Mouse (Mus musculus): ENCODE measurements at regions not wholly inside any gene's neighbourhood (a gene's known extent, or its start where the extent isn't known, plus 50 kb on each side); places are given as distances from the start of the nearest gene placed in this dataset.

GRCm38 (mm10) chr8:74775549-74775948 is 97.4 kb upstream of the Isx start:
- no peak for TF ChIP-seq CTCF (conservative IDR thresholded peaks at IDR 0.05; ENCODE audit: low read length)
- TF ChIP-seq NANOG (IDR thresholded peaks at IDR 0.05; ENCODE audit: borderline replicate concordance, low read length) = no peak
- TF ChIP-seq POU5F1 (IDR thresholded peaks at IDR 0.05; ENCODE audit: borderline replicate concordance, low read length) = no peak
- no peaks in the 10 kb centered on the region for H3K4me1 ChIP-seq (replicated peaks; ENCODE audit: low read depth, low read length)
- no peaks in the 10 kb centered on the region for H3K27me3 ChIP-seq (ENCODE audit: insufficient read depth, low read length)
- H3K36me3 ChIP-seq (ENCODE audit: insufficient read depth, low read length) = no peaks in the 10 kb centered on the region
- no peak overlapping the region for H3K4me3 ChIP-seq (replicated peaks; ENCODE audit: low read length)
- H3K9me3 ChIP-seq (ENCODE audit: low read length) = peaks cover 5% of the 10 kb centered on the region; the same call in 1 of the 2 replicates

DNA sequence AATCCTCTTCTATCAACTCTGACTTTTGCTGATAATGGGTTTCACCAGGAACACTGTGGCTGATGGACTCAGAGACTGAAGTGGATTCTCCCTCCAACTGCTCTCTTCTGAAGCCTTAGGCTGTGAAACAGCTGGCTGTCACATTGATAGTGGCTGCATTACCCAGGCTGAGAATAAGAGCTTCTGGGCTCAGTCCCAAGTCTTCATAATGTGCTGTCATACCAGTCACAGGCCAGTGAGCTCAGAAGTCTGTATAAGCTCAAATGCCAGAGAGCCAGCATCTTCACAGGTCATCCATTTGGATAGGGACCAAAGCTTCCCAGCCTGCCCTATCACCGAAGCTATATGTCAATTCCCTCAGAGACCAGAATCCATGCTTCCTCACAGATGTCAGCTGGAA is 91.9 kb upstream of the Isx start:
- TF ChIP-seq CTCF (conservative IDR thresholded peaks at IDR 0.05; ENCODE audit: low read length) (no peak), POU5F1 (IDR thresholded peaks at IDR 0.05; ENCODE audit: borderline replicate concordance, low read length) (no peak), NANOG (IDR thresholded peaks at IDR 0.05; ENCODE audit: borderline replicate concordance, low read length) (no peak)
- peaks cover 54% of the 10 kb centered on the region for H3K9me3 ChIP-seq (ENCODE audit: low read length)
- no peaks in the 10 kb centered on the region for H3K36me3 ChIP-seq (ENCODE audit: insufficient read depth, low read length)
- no peaks in the 10 kb centered on the region for H3K27me3 ChIP-seq (ENCODE audit: insufficient read depth, low read length)
- no peak overlapping the region for H3K4me3 ChIP-seq (replicated peaks; ENCODE audit: low read length)
- no peaks in the 10 kb centered on the region for H3K4me1 ChIP-seq (replicated peaks; ENCODE audit: low read depth, low read length)

- Histone ChIP-seq H3K36me3 (ENCODE audit: insufficient read depth, low read length) (no peaks in the 10 kb centered on the region), H3K27me3 (ENCODE audit: insufficient read depth, low read length) (0 out of 2 replicates have a peak, but pooled peaks cover 3% of the 10 kb centered on the region), H3K4me3 (replicated peaks; ENCODE audit: low read length) (no peak overlapping the region), H3K4me1 (replicated peaks; ENCODE audit: low read depth, low read length) (peaks cover 33% of the 10 kb centered on the region), H3K9me3 (ENCODE audit: low read length) (0 out of 2 replicates have a peak, but pooled peaks cover 2% of the 10 kb centered on the region)
- TF ChIP-seq NANOG (IDR thresholded peaks at IDR 0.05; ENCODE audit: borderline replicate concordance, low read length) (peak; percentile 94), POU5F1 (IDR thresholded peaks at IDR 0.05; ENCODE audit: borderline replicate concordance, low read length) (peak; percentile 45; the same call in 1 of the 2 replicates), CTCF (conservative IDR thresholded peaks at IDR 0.05; ENCODE audit: low read length) (no peak)
Observed at GRCm38 (mm10) chr8:74808685-74809084, 64.3 kb upstream of the Isx start.

DNA sequence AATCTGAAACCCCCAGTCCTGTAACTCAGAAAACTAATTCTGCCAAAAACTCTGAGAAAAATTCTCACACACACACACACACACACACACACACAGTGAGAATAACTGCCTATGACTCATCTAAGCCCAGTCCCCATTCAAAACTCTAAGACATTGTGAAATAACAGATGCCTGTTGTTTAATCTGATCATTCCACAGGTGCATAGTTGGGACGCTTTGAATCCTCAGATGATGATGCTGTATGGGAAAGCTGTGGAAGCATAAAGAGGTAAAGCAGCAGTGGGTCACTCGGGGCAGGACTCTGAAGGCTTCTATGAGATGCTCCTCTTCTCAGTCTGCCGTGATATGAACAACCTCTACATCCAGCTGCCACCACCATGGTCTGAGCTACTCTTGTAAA is 62.9 kb upstream of the Isx start:
- H3K27me3 ChIP-seq (ENCODE audit: insufficient read depth, low read length) = no peaks in the 10 kb centered on the region
- peaks cover 33% of the 10 kb centered on the region for H3K4me1 ChIP-seq (replicated peaks; ENCODE audit: low read depth, low read length)
- H3K36me3 ChIP-seq (ENCODE audit: insufficient read depth, low read length) = no peaks in the 10 kb centered on the region
- no peak for TF ChIP-seq NANOG (IDR thresholded peaks at IDR 0.05; ENCODE audit: borderline replicate concordance, low read length)
- no peak for TF ChIP-seq CTCF (conservative IDR thresholded peaks at IDR 0.05; ENCODE audit: low read length)
- TF ChIP-seq POU5F1 (IDR thresholded peaks at IDR 0.05; ENCODE audit: borderline replicate concordance, low read length) = no peak
- no peak overlapping the region for H3K4me3 ChIP-seq (replicated peaks; ENCODE audit: low read length)
- 0 out of 2 replicates have a peak, but pooled peaks cover 2% of the 10 kb centered on the region for H3K9me3 ChIP-seq (ENCODE audit: low read length)

- Histone ChIP-seq H3K4me1 (replicated peaks; ENCODE audit: low read depth, low read length) (peaks cover 44% of the 10 kb centered on the region), H3K4me3 (replicated peaks; ENCODE audit: low read length) (no peak overlapping the region), H3K27me3 (ENCODE audit: insufficient read depth, low read length) (no peaks in the 10 kb centered on the region), H3K36me3 (ENCODE audit: insufficient read depth, low read length) (no peaks in the 10 kb centered on the region), H3K9me3 (ENCODE audit: low read length) (no peaks in the 10 kb centered on the region)
- TF ChIP-seq POU5F1 (IDR thresholded peaks at IDR 0.05; ENCODE audit: borderline replicate concordance, low read length) (no peak), CTCF (conservative IDR thresholded peaks at IDR 0.05; ENCODE audit: low read length) (peak; percentile 18)
Observed at GRCm38 (mm10) chr8:74818434-74818833, 54.5 kb upstream of the Isx start.

- H3K4me1 ChIP-seq (replicated peaks; ENCODE audit: low read depth, low read length) = peaks cover 44% of the 10 kb centered on the region
- H3K36me3 ChIP-seq (ENCODE audit: insufficient read depth, low read length) = no peaks in the 10 kb centered on the region
- peaks cover 10% of the 10 kb centered on the region for H3K9me3 ChIP-seq (ENCODE audit: low read length)
- H3K27me3 ChIP-seq (ENCODE audit: insufficient read depth, low read length) = no peaks in the 10 kb centered on the region
- TF ChIP-seq POU5F1 (IDR thresholded peaks at IDR 0.05; ENCODE audit: borderline replicate concordance, low read length) (no peak), NANOG (IDR thresholded peaks at IDR 0.05; ENCODE audit: borderline replicate concordance, low read length) (no peak), CTCF (conservative IDR thresholded peaks at IDR 0.05; ENCODE audit: low read length) (no peak)
- 0 out of 2 replicates have a peak overlapping the region, but pooled peaks have one; percentile 17 for H3K4me3 ChIP-seq (replicated peaks; ENCODE audit: low read length)
Observed at GRCm38 (mm10) chr8:74820716-74821115, 52.3 kb upstream of the Isx start.

GRCm38 (mm10) chr8:74822288-74822687 is 50.7 kb upstream of the Isx start:
- TF ChIP-seq POU5F1 (IDR thresholded peaks at IDR 0.05; ENCODE audit: borderline replicate concordance, low read length) = no peak; the same call in 1 of the 2 replicates
- TF ChIP-seq NANOG (IDR thresholded peaks at IDR 0.05; ENCODE audit: borderline replicate concordance, low read length) = peak; percentile 97
- Histone ChIP-seq H3K9me3 (ENCODE audit: low read length) (peaks cover 10% of the 10 kb centered on the region), H3K27me3 (ENCODE audit: insufficient read depth, low read length) (no peaks in the 10 kb centered on the region), H3K4me3 (replicated peaks; ENCODE audit: low read length) (no peak overlapping the region), H3K36me3 (ENCODE audit: insufficient read depth, low read length) (no peaks in the 10 kb centered on the region), H3K4me1 (replicated peaks; ENCODE audit: low read depth, low read length) (peaks cover 44% of the 10 kb centered on the region)

Data from E14TG2a.4 (cell line).